Mouse (Mus musculus): ENCODE results near the gene Lclat1.

Gene Lclat1

DNA sequence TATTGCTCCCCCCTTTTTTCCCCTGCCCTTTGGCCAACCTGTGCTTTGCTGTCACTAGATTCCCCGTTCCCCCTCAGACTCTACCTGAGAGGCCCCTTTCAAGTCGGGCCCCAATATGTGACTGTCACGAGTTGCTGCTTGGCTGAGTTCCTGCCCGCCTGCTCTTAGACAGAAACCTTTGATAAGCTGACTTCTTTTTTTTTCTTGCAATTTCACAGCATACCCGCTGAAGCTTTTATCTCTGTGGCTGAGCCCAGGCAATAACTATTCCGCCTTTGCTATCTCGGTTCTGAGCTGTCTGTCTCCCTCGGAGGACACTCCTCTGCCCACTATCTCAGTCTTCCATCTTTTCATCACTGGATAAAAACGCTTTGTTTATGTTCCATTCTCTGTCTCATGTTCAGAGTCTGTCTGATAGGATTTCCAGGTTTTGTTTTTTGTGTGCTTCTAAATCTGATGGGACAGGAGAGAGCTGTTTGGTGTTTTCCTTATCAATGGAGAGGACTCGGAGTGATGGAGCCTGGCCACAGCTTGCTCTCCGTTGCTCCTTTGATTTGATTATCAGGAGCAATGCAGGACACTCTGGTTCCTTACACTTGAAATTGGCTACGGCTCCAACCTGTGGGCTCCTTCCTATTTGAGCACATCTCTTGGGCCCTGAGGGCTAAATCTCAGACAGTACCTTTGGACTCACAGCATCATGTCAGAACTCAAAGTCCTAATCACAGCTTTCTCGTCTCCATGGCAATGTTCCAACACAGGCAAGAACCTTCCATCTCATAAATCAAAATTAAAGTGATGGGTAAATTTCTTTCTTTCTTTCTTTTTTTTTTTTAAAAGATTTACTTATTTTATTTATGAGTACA is 20.5 kb upstream of the Lclat1 start:
- no peak for DNase-seq (ENCODE audit: extremely low read depth, insufficient read length, low spot score)

GRCm38 (mm10) chr17:73091368-73091767 is 16.4 kb upstream of the Lclat1 start:
- DNase-seq (ENCODE audit: extremely low read depth, insufficient read length, low spot score), result no peak

DNA sequence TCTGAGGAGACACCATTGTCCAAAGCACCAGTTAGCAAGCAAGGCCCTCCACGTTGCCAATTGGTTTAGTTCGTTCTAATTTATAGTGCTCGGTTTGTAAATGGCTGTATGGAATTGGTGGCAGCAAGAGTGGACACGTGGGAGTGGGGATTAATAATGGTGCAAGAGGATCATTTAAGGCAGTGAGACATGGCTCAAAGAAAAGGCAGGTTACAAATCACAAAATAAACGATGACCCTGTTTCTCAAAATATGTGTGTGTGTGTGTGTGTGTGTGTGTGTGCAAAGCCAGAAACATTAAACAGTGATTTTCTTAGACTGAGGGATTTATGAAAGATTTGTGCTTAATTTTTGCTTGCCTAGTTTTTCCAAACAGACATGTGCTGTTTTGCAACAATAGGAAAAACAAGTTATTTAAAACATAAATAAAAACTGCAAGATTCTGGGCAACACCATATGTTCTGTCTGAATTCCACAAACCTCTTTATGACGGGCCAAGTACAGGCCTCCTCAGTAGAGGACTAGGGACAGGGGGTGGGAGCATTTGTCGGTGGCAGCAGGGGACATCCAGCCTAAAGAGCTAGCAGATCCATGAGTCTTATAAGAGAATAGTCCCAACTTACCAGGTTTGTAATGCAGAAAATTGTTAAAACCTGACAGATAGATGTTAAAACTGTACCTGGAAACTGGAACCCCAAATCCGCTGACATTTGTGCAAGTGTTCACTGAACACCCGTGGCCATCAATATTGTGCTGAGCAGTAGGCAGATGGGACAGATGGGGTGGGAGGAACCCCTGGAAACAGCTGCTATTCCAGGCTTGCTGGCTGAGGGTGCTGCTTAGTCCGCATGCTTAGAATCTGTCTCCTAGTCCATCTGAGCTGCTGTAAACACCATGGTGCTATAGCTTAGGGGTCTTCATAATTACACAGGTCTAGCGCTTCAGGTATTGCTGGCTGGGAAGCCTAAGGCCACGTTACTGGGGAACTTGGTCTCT is 15.4 kb upstream of the Lclat1 start:
- DNase-seq (ENCODE audit: extremely low read depth, insufficient read length, low spot score), result no peak

GRCm38 (mm10) chr17:73095070-73095469 is 12.7 kb upstream of the Lclat1 start:
- DNase-seq (ENCODE audit: extremely low read depth, insufficient read length, low spot score), result no peak

GRCm38 (mm10) chr17:73095585-73095984 is 12.2 kb upstream of the Lclat1 start:
- no peak for DNase-seq (ENCODE audit: extremely low read depth, insufficient read length, low spot score)

DNA sequence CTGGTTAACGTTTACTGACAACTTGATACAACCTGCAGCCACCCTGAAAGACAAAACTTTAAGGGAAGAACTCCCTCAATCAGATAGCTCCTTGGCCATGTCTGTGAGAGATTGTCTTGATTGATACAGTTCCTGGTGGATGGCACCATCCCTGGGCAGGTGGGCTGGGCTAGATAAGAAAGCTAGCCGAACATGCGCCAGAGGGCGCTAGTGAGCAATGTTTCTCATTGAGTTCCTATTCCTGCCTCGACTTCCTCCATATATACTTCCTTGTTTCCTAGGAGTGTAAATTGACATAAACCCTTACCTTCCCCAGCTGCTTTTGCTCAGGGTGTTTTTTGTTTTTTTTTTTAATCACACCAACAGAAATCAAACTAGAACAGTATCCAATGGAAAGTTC is 11.3 kb upstream of the Lclat1 start:
- no peak for DNase-seq (ENCODE audit: extremely low read depth, insufficient read length, low spot score)

GRCm38 (mm10) chr17:73098636-73099035 is 9.1 kb upstream of the Lclat1 start:
- no peak for DNase-seq (ENCODE audit: extremely low read depth, insufficient read length, low spot score)

DNA sequence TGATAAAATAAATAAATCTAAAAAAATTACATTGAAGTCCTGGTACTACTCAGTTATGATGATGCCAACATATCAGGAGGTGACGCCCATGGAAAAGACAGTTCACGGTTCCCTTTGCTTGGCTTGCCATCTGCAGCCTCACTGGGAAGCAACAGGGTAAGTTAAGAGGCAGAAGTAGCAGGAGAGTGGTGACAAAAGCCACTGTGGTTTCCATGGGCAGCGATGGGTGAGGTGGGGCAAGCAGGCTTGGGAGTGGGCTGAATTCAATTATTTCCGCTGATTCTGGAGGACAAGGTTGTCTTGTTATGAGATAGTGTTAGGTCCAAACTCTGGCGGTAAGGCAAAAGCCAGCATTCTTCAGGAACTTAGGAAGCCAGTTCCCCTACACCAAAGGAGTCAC is 7.4 kb upstream of the Lclat1 start:
- DNase-seq (ENCODE audit: extremely low read depth, insufficient read length, low spot score), result no peak

GRCm38 (mm10) chr17:73102538-73102937 is 5.2 kb upstream of the Lclat1 start:
- no peak for DNase-seq (ENCODE audit: extremely low read depth, insufficient read length, low spot score)

DNA sequence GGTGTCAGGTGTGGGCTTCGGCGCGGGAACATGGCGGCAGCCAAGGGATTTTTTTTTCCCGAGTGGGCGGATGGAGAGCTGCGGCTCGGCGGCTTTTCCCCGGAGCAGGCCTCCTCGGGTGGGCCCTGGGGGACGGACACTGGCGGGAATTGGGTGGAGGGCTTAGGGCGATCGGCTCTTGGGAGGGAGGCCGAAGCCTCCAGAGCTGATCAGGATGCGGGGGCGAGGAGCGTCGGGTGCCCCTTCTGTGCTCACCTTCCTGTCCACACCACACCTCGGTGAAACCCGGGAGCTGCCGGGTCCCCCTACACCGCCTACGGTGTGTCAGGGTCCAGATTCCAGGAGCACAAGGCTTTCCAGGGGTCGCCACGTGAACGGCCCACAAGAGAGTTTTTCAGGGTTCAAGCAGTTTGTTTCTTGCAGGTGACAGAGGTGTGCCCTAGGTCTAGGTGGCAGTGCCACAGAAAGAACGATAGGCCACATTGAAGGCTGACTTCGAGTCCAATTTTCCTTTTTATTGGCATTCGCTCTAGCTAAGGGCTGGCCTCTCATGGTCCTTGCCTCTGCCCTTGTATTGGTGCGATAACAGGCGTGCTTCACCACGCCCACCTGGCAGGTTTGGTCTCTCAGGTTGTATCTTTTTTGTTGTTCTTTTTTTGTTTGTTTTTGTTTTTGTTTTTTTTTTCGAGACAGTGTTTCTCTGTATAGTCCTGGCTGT is 544 bp downstream of the Lclat1 start:
- no peak for DNase-seq (ENCODE audit: extremely low read depth, insufficient read length, low spot score)

GRCm38 (mm10) chr17:73108888-73109259 is 1.1 kb downstream of the Lclat1 start:
- DNase-seq (ENCODE audit: extremely low read depth, insufficient read length, low spot score), result no peak

DNA sequence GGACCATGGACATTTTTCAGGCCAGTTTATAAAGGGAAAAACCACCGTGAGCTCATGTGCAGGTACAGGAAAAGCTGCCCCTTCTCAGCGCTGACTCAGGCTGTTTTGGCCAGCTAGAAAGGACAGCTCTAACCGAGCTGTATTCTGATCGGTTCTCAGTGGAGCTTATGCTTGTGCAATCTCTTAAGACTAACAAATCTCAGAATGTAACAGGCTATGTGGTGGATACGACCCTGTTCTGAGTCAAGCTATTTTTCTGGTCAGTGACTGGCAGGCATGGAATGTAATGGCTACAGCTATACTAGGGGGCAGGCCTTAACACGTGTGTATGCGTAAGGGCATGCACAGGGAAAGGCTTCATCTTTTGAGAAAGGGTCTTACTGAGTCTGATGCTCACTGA is 4.3 kb downstream of the Lclat1 start:
- DNase-seq (ENCODE audit: extremely low read depth, insufficient read length, low spot score), result peak; percentile 72

GRCm38 (mm10) chr17:73112601-73113000 is 4.8 kb downstream of the Lclat1 start:
- no peak for DNase-seq (ENCODE audit: extremely low read depth, insufficient read length, low spot score)

DNA sequence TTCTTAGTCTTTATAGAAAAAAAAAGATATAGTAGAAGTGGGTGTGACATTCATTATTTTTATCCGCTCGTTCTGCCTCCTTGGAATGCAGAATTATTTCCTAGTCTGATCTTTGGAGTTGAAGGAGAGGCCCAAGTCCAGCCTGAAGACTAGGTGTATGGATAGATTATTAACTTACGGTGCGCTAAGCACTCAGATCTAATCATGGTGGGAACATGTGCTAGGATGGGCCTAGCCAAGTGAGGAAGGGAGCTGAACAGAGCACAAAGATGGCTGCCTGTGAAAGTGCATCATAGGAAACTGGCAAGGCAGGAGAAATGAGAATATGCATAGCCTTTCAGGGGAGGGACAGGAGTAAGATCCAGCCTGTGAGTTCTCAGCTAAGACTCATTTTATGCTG is 5.4 kb downstream of the Lclat1 start:
- DNase-seq (ENCODE audit: extremely low read depth, insufficient read length, low spot score), result no peak

DNA sequence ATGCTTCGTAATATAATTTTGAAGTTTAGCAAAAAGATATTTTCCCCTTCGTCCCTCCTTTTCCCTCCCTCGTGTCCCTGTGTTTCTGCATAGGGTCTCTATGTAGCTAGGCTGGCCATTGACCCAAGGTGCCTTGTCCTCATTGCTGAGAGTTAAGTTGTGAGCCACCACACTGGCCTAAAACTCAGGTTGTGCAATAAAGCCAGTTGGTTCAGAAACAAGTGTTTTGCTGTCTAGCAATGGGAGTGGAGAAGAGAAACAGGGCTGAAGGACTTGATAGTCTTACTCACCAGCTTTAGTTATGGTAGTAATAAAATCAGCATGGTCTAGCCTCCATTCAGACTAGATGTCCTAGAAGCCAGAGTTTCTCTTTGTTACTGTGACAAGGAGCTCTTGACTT is 10.3 kb downstream of the Lclat1 start:
- no peak for DNase-seq (ENCODE audit: extremely low read depth, insufficient read length, low spot score)

- no peak for DNase-seq (ENCODE audit: extremely low read depth, insufficient read length, low spot score)
These were observed 10.9 kb downstream of the Lclat1 start for GRCm38 (mm10) chr17:73118702-73119101.

- no peak for DNase-seq (ENCODE audit: extremely low read depth, insufficient read length, low spot score)
These were observed 11.4 kb downstream of the Lclat1 start for GRCm38 (mm10) chr17:73119150-73119549.

DNA sequence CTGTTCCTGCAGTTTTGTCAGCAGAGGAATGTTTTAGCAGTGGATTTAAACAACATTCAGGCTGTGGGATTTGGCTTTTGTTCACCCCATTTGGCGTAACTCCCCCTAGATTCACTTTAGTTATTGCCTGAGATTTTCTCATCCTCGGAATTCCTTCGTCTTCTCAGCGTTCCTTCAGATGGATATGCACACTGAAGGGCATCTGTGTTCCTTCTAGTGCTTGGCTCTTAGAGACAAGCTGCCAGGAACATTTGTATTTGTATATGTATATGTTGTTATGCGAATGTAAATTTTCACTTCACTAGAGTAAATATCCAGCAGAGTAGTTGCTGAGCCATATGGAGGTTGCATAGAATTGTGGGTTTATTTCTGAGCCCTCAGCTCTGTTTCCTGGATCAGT is 12.8 kb downstream of the Lclat1 start:
- no peak for DNase-seq (ENCODE audit: extremely low read depth, insufficient read length, low spot score)

DNA sequence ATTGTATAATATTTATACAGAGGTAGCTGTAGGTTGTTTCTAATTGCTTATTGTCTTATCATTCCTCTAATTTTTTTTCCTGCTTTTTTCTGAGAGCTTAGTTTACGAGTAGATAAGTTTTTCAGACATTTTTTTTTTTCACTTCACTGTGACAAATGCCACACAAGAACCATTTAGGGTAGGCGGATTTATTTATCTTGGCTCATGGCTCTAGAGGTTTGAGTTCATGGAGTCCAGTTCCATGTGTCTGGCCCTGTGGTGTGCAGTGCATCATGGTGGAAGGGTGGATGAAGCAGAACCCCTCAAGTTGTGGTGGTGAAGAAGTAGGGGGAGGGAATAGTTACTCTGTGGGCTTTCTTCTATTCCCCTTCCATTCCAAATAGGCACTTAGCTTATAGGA is 13.9 kb downstream of the Lclat1 start:
- DNase-seq (ENCODE audit: extremely low read depth, insufficient read length, low spot score), result no peak

DNA sequence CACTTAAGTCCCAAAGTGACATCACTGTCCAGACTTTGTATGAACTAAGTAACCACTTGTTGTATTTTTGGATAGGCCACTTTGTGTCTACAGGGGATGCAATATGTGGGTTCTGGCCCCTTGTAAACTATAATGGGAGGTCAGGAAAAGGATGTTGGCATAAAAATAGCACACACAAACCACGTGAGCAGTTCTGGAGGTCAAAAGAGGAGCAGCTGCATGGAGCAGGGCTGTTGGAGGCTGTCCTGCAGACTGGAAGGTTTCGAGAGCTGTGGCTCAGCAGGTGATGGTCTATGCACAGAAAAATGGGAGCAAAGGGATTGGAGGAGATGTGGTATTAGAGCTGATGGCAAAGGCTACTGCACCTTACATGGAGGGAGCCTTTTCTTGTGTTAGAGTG is 18.6 kb downstream of the Lclat1 start:
- no peak for DNase-seq (ENCODE audit: extremely low read depth, insufficient read length, low spot score)

DNA sequence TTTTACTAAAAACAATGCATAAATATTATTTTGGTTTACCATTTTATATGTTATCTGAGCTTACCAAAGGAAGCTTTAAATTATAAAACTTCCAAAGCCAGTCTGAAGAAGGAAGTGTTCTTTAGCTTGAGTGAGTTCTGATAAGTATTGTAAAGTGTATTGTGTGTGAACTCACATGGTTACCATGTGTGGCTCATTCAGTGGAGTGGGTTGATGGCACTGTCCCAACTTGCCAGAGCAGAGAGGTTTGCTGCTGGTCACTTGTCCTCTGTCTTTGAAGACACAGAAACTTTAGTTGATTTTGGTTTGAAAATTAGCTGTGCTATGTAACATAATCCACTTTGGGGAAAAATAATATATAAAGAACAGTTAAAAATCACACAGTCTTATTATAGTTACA is 19.1 kb downstream of the Lclat1 start:
- DNase-seq (ENCODE audit: extremely low read depth, insufficient read length, low spot score), result no peak

Data from 3134 (cell line).